Mouse (Mus musculus) forebrain, embryonic 16.5 days (tissue): Measurements from ENCODE around the gene Ints3. TPM values are rescaled to one million over a fixed set of nuclear protein-coding genes. Genes with fewer than 3 reads are reported as not detected.

Source experiments
- ATAC-seq: fragments of 200-750 bp; cut with Nextera tagmentation; 2 replicates; pipeline ENCODE4 v1.8.0; 2017; ENCODE audit warnings: mild to moderate bottlenecking, moderate library complexity
- H3K27ac ChIP-seq: fragments of 300-500 bp; sonication (generic); 2 replicates; pipeline ENCODE4 v1.5.1; 2014; ENCODE audit warnings: low read length, control low read depth
- H3K27me3 ChIP-seq: fragments of 300-500 bp; sonication (generic); replicated peaks from 2 replicates; pipeline ENCODE4 v1.6.1; 2014; ENCODE audit warnings: low read length; ENCODE audit not compliant: control insufficient read depth, insufficient read depth
- H3K36me3 ChIP-seq: fragments of 300-500 bp; sonication (generic); 2 replicates; pipeline ENCODE4 v1.6.1; 2014; ENCODE audit not compliant: control insufficient read depth, insufficient read depth
- H3K4me1 ChIP-seq: fragments of 300-500 bp; sonication (generic); replicated peaks from 2 replicates; pipeline ENCODE4 v1.6.1; 2014; ENCODE audit warnings: low read length; ENCODE audit not compliant: control insufficient read depth, insufficient read depth
- H3K4me2 ChIP-seq: fragments of 300-500 bp; sonication (generic); 2 replicates; pipeline ENCODE4 v1.6.1; 2014; ENCODE audit warnings: mild to moderate bottlenecking, low read length, control low read depth
- H3K4me3 ChIP-seq: fragments of 300-500 bp; sonication (generic); replicated peaks from 2 replicates; pipeline ENCODE4 v1.5.1; 2014; ENCODE audit warnings: mild to moderate bottlenecking, low read length, control low read depth
- H3K9ac ChIP-seq: fragments of 300-500 bp; sonication (generic); replicated peaks from 2 replicates; pipeline ENCODE4 v1.6.1; 2014; ENCODE audit warnings: low read depth, low read length, control low read depth
- H3K9me3 ChIP-seq: fragments of 300-500 bp; sonication (generic); 2 replicates; pipeline ENCODE4 v1.6.1; 2016; ENCODE audit warnings: low read length; ENCODE audit not compliant: control insufficient read depth
- WGBS: fragments of 180-500 bp; shearing (Covaris S2); extraction: QIAGEN DNeasy Blood & Tissue Kit; methylation state at CpG from one replicate; pipeline ENCODE4 v1.1.7; 2014; 5-methylcytosine and 5-hydroxymethylcytosine counted together
- polyA plus RNA-seq: library from polyadenylated mRNA; unstranded; fragments of >200 nt; fragmentation: Nextera tagmentation; extraction: Ambion mirVana; gene quantifications from 2 replicates; pipeline ENCODE4 v1.2.1, GENCODE M21; 2015

The Ints3 gene
- polyA plus RNA-seq, 1 experiment from 2014 or later = 32.3 TPM

- H3K9ac ChIP-seq = no peak overlapping the region
- no peaks in the 10 kb centered on the region for H3K9me3 ChIP-seq
- whole genome bisulfite sequencing = 78% methylated on average over 4 of the region's 4 CpGs
- H3K27ac ChIP-seq = no peak overlapping the region
- ATAC-seq = no peak
- H3K27me3 ChIP-seq = no peaks in the 10 kb centered on the region
- H3K4me1 ChIP-seq = no peaks in the 10 kb centered on the region; the same call in 1 of the 2 replicates
- H3K36me3 ChIP-seq = no peaks in the 10 kb centered on the region
- no peak overlapping the region for H3K4me2 ChIP-seq
- H3K4me3 ChIP-seq = no peak overlapping the region
These were observed 59.1 kb downstream of the Ints3 start for GRCm38 (mm10) chr3:90374368-90374767.

DNA sequence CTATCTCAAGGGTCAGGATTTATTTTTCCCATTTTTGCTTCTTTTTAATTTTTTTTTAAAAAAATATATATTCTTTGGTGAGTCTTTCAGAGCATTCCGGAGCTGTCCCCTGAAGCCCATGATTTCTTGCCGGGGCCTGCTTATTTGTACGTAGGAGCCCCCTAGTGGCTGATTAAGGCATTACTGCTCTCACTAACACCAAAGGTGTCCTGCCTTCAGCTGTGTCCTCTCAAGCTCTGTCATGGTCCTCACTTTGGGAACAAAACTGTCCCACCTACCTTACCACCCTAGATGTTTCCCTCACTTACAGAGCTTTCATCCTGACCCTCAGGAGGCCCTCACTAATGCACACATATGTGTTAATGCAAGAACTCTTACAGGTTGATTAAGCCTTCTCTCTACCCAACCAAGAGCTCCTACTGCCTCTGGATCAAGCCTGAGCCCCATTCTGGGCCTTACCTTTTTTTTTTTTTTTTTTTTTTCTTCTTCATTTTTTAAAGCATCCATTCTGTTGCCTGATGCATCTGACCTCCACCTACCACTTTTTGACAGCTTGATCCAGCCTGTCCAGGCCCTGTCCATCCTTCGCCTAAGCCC, 59.9 kb downstream of the Ints3 start:
- no peaks in the 10 kb centered on the region for H3K9me3 ChIP-seq
- no peak overlapping the region for H3K4me3 ChIP-seq
- no peaks in the 10 kb centered on the region for H3K36me3 ChIP-seq
- H3K4me2 ChIP-seq = no peak overlapping the region
- no peaks in the 10 kb centered on the region for H3K27me3 ChIP-seq
- no peaks in the 10 kb centered on the region; the same call in 1 of the 2 replicates for H3K4me1 ChIP-seq
- peak; percentile 84 for ATAC-seq
- H3K27ac ChIP-seq = no peak overlapping the region
- no peak overlapping the region for H3K9ac ChIP-seq
- 25% methylated on average over 4 of the region's 4 CpGs for WGBS

GRCm38 (mm10) chr3:90372817-90373216, 60.6 kb downstream of the Ints3 start:
- 62% methylated on average over 5 of the region's 5 CpGs for WGBS
- H3K9ac ChIP-seq = no peak overlapping the region
- ATAC-seq = 0 out of 2 replicates have a peak, but pooled peaks have one; percentile 14

GRCm38 (mm10) chr3:90371857-90372256, 61.6 kb downstream of the Ints3 start:
- 82% methylated on average over 7 of the region's 7 CpGs for WGBS
- Histone ChIP-seq H3K4me1 (no peaks in the 10 kb centered on the region; the same call in 1 of the 2 replicates), H3K9ac (no peak overlapping the region), H3K9me3 (no peaks in the 10 kb centered on the region), H3K4me3 (no peak overlapping the region), H3K27ac (no peak overlapping the region), H3K4me2 (no peak overlapping the region), H3K27me3 (no peaks in the 10 kb centered on the region), H3K36me3 (no peaks in the 10 kb centered on the region)
- no peak for ATAC-seq

More at GRCm38 (mm10) chr3:90372817-90373216, 60.6 kb downstream of the Ints3 start:
- Histone ChIP-seq H3K4me3 (no peak overlapping the region), H3K36me3 (no peaks in the 10 kb centered on the region), H3K4me2 (no peak overlapping the region), H3K27ac (no peak overlapping the region), H3K4me1 (no peaks in the 10 kb centered on the region; the same call in 1 of the 2 replicates), H3K27me3 (no peaks in the 10 kb centered on the region), H3K9me3 (no peaks in the 10 kb centered on the region)

GRCm38 (mm10) chr3:90369041-90369440, 64.4 kb downstream of the Ints3 start:
- Histone ChIP-seq H3K9ac (no peak overlapping the region), H3K4me3 (no peak overlapping the region), H3K9me3 (no peaks in the 10 kb centered on the region), H3K27me3 (no peaks in the 10 kb centered on the region), H3K27ac (no peak overlapping the region), H3K4me1 (no peaks in the 10 kb centered on the region; the same call in 1 of the 2 replicates), H3K4me2 (no peak overlapping the region), H3K36me3 (no peaks in the 10 kb centered on the region)
- no peak for ATAC-seq
- WGBS = 18% methylated on average over 2 of the region's 2 CpGs

DNA sequence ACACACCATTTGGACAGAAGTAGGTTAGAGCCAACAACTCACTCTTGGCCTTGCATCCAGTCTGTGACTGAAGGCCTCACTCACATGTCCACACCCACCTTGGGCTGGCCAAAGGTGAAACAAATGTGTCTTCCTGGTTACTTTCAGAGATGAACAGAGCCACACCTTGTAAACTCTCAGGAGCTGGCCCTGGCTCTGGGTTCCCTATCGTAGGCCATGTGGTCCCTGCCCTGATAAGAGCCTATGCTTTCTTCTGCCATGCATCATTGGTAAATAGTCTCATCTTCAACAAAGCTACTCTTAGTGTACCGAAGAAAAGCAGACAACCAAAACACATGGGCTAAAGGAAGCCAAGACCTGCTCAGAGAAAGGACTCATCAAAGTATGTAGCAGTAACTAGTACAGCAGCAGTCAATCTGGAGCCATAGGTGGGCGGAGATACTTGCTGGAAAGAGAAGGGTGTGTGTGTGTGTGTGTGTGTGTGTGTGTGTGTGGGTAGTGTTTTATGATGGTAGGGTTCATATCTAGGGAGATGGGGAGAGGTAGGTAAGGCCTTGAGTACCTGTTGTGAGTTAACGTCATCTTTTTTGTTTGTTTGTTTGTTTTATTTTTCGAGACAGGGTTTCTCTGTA, 66.3 kb downstream of the Ints3 start:
- Histone ChIP-seq H3K27ac (no peak overlapping the region), H3K4me2 (no peak overlapping the region), H3K9ac (no peak overlapping the region), H3K4me3 (no peak overlapping the region), H3K36me3 (no peaks in the 10 kb centered on the region), H3K27me3 (no peaks in the 10 kb centered on the region), H3K9me3 (no peaks in the 10 kb centered on the region), H3K4me1 (no peaks in the 10 kb centered on the region)
- ATAC-seq = no peak
- WGBS = 97% methylated on average over 5 of the region's 5 CpGs

- Histone ChIP-seq H3K4me1 (no peaks in the 10 kb centered on the region), H3K27me3 (no peaks in the 10 kb centered on the region), H3K36me3 (peaks cover 17% of the 10 kb centered on the region), H3K9ac (no peak overlapping the region), H3K4me2 (no peak overlapping the region), H3K4me3 (no peak overlapping the region), H3K9me3 (no peaks in the 10 kb centered on the region), H3K27ac (no peak overlapping the region)
- WGBS = 80% methylated on average over 2 of the region's 2 CpGs
- no peak for ATAC-seq
These were observed 71.1 kb downstream of the Ints3 start for GRCm38 (mm10) chr3:90362346-90362745.

DNA sequence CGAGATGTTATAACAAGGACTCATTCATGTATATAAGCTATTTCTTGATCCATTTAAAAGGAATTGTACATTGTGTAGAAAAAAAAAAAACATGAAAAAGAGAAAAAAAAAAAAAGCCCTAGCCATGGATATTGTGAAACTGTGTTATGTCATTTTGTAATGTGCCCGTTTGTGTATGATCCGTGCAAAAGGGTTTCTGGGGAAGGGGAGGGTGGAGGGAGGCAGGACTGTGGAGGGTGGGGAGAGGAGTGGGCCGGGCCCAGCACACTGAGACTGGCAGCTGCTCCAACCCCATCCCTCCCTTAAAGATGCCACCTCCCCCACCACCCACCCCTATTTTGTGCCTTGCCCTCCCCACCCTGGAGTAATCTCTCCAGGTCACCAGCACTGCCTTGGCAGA, 71.9 kb downstream of the Ints3 start:
- H3K27ac ChIP-seq = no peak overlapping the region
- H3K4me3 ChIP-seq = no peak overlapping the region
- H3K9me3 ChIP-seq = no peaks in the 10 kb centered on the region
- H3K4me2 ChIP-seq = no peak overlapping the region
- H3K4me1 ChIP-seq = no peaks in the 10 kb centered on the region
- H3K9ac ChIP-seq = no peak overlapping the region
- no peaks in the 10 kb centered on the region for H3K27me3 ChIP-seq
- peaks cover 17% of the 10 kb centered on the region for H3K36me3 ChIP-seq
- WGBS = 83% methylated on average over 4 of the region's 4 CpGs
- ATAC-seq = no peak

GRCm38 (mm10) chr3:90359230-90359629, 74.2 kb downstream of the Ints3 start:
- H3K27ac ChIP-seq = no peak overlapping the region
- no peak overlapping the region for H3K4me2 ChIP-seq
- H3K4me3 ChIP-seq = no peak overlapping the region
- H3K9me3 ChIP-seq = no peaks in the 10 kb centered on the region
- no peak for ATAC-seq
- H3K4me1 ChIP-seq = no peaks in the 10 kb centered on the region
- no peaks in the 10 kb centered on the region for H3K27me3 ChIP-seq
- WGBS = 82% methylated on average over 1 of the region's 1 CpGs
- H3K36me3 ChIP-seq = peaks cover 31% of the 10 kb centered on the region
- H3K9ac ChIP-seq = no peak overlapping the region
